Mouse (Mus musculus): ENCODE data around the gene Zfp148. TPM values are rescaled to one million over a fixed set of nuclear protein-coding genes. Genes with fewer than 3 reads are reported as not detected.

Zfp148 gene
- total and polyA plus RNA-seq, 3 experiments = 15.6 to 22.2 (median 19.2) TPM

DNA sequence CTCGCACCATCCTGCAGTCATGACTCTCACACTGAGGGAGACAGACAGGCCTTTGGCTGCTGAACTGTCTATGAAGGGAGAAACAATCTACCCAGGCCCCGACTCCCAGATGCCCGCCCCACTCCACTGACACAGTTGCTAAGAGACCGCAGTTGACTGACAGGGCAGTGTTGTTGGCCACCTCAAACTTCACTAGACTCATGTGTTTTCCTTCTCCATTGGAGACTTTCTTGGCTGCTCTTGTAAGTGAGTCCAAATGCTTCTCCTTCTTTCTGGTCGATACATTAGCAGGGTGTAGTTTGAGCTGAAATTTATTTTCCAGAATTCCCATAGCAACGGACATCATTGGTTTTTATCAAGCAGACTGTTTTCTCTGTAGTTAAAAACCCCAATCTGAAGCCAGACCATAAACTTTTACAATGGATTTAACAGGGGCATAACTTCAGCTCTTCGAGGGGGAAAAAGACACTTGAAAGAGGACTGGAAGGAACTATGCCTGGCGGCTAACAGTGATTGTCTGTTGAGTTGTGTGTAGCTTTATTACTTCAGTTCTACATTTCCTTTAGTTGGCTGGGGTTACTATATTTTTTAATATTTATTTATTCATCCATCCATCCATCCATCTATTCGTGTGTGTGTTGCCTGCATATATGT lies 173.2 kb downstream of the Zfp148 start (continued):
- TF ChIP-seq ZC3H11A (IDR thresholded peaks at IDR 0.05; ENCODE audit: low read depth, low read length) = no peak

Other genes starting within 250 kb of the Zfp148 start
- gene Osbpl11, start 195.8 kb upstream of the Zfp148 start, total RNA-seq (2012; rRNA removed) = 6.9 and 7.1 TPM in 2 replicates
- gene Osbpl11, start 195.8 kb upstream of the Zfp148 start, polyA plus RNA-seq (2012; ENCODE audit: insufficient read depth in 1 of 2, insufficient read length in 2 of 2, low read depth in 1 of 2, low replicate concordance in 2 of 2, missing spikeins in 1 of 2) = 10 to 100 TPM in 1 of 2 experiments, not detected in 1; 10.3 TPM
- 34.7 and 37.9 TPM in 2 replicates for gene Snx4, start 129.4 kb upstream of the Zfp148 start, total RNA-seq (2012; rRNA removed)
- 10 to 100 TPM in 1 of 2 experiments, not detected in 1; 36.1 TPM for gene Snx4, start 129.4 kb upstream of the Zfp148 start, polyA plus RNA-seq (2012; ENCODE audit: insufficient read depth in 1 of 2, insufficient read length in 2 of 2, low read depth in 1 of 2, low replicate concordance in 2 of 2, missing spikeins in 1 of 2)
- gene Slc12a8, start 136.5 kb downstream of the Zfp148 start, total RNA-seq (2012; rRNA removed) = not detected in 2 replicates
- under 1 TPM in 1 of 2 experiments, not detected in 1; 0.29 TPM for gene Slc12a8, start 136.5 kb downstream of the Zfp148 start, polyA plus RNA-seq (2012; ENCODE audit: insufficient read depth in 1 of 2, insufficient read length in 2 of 2, low read depth in 1 of 2, low replicate concordance in 2 of 2, missing spikeins in 1 of 2)

Measured in MEL (cell line).